Mouse (Mus musculus) embryonic facial prominence, embryonic 11.5 days (tissue): ENCODE results near the gene Tbxa2r. TPM values are rescaled to one million over a fixed set of nuclear protein-coding genes. Genes with fewer than 3 reads are reported as not detected.
A peak's percentile ranks its signal among the peaks of the same experiment; 100 is the strongest.

Experiments
- ATAC-seq: fragments of 200-750 bp; cut with Nextera tagmentation; replicated peaks from 2 replicates; pipeline ENCODE4 v1.8.0; 2017; ENCODE audit warnings: low read depth; ENCODE audit not compliant: insufficient number of reproducible peaks, low FRiP score, low TSS enrichment
- DNase-seq: peaks from one replicate; pipeline ENCODE4 v3.0.0-alpha.2; 2015; ENCODE audit warnings: low spot score
- H3K27ac ChIP-seq: fragments of 300-500 bp; sonication (generic); replicated peaks from 2 replicates; pipeline ENCODE4 v1.5.1; 2014; ENCODE audit warnings: mild to moderate bottlenecking, low read depth, low read length, control low read depth
- H3K27me3 ChIP-seq: fragments of 300-500 bp; sonication (generic); 2 replicates; pipeline ENCODE4 v1.6.1; 2014; ENCODE audit warnings: mild to moderate bottlenecking, low read length, moderate library complexity, mixed read lengths; ENCODE audit not compliant: control insufficient read depth, insufficient read depth
- H3K36me3 ChIP-seq: fragments of 300-500 bp; sonication (generic); replicated peaks from 2 replicates; pipeline ENCODE4 v1.6.1; 2014; ENCODE audit warnings: low read depth, mild to moderate bottlenecking, low read length, moderate library complexity, mixed read lengths; ENCODE audit not compliant: control insufficient read depth, insufficient read depth
- H3K4me1 ChIP-seq: fragments of 300-500 bp; sonication (generic); 2 replicates; pipeline ENCODE4 v1.6.1; 2014; ENCODE audit warnings: low read length, mixed read lengths; ENCODE audit not compliant: control insufficient read depth, insufficient read depth
- H3K4me2 ChIP-seq: fragments of 300-500 bp; sonication (generic); 2 replicates; pipeline ENCODE4 v1.6.1; 2014; ENCODE audit warnings: low read depth, mild to moderate bottlenecking, control low read depth, low read length, moderate library complexity
- H3K4me3 ChIP-seq: fragments of 300-500 bp; sonication (generic); 2 replicates; pipeline ENCODE4 v1.5.1; 2014; ENCODE audit warnings: low read depth, low read length, control low read depth
- H3K9ac ChIP-seq: fragments of 300-500 bp; sonication (generic); replicated peaks from 2 replicates; pipeline ENCODE4 v1.6.1; 2014; ENCODE audit warnings: mild to moderate bottlenecking, control low read depth, low read length
- H3K9me3 ChIP-seq: fragments of 300-500 bp; sonication (generic); replicated peaks from 2 replicates; pipeline ENCODE4 v1.6.1; 2016; ENCODE audit warnings: mild to moderate bottlenecking, low read length, inconsistent platforms, mixed read lengths; ENCODE audit not compliant: control insufficient read depth
- WGBS: fragments of 180-500 bp; shearing (Covaris S2); extraction: QIAGEN DNeasy Blood & Tissue Kit; methylation state at CpG from one replicate; pipeline ENCODE4 v1.1.7; 2014; 5-methylcytosine and 5-hydroxymethylcytosine counted together
- polyA plus RNA-seq: library from polyadenylated mRNA; unstranded; fragments of >200 nt; fragmentation: Nextera tagmentation; extraction: Ambion mirVana; gene quantifications from 2 replicates; pipeline ENCODE4 v1.2.1, GENCODE M21; 2014

The Tbxa2r gene
- polyA plus RNA-seq, 1 experiment from 2014 or later, result 1.4 TPM

DNA sequence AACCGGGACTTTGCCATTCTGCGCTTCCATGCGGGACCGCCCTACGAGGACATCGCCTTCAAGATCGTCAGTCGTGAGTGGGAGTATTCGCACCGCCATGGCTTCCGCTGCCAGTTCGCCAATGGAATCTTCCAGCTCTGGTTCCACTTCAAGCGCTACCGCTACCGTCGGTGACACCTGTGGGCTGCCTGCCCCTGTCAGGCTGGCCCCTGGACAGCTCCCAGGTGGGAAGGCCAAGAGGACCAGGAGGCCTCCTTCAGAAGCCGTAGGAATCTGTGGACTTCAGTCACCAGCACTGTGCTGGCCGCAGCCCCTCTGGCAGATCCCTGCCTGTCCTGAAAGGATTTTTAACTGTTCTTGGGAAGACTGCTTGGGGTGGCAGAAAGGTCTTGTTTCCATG lies 2.8 kb upstream of the Tbxa2r start:
- Histone ChIP-seq H3K4me3 (no peak overlapping the region), H3K27me3 (no peaks in the 10 kb centered on the region), H3K9ac (no peak overlapping the region), H3K27ac (no peak overlapping the region), H3K4me1 (no peaks in the 10 kb centered on the region; the same call in 1 of the 2 replicates), H3K9me3 (no peaks in the 10 kb centered on the region), H3K4me2 (no peak overlapping the region), H3K36me3 (peaks cover 27% of the 10 kb centered on the region)
- DNase-seq (no peak), ATAC-seq (no peak)
- 96% methylated on average over 18 of the region's 18 CpGs for WGBS

DNA sequence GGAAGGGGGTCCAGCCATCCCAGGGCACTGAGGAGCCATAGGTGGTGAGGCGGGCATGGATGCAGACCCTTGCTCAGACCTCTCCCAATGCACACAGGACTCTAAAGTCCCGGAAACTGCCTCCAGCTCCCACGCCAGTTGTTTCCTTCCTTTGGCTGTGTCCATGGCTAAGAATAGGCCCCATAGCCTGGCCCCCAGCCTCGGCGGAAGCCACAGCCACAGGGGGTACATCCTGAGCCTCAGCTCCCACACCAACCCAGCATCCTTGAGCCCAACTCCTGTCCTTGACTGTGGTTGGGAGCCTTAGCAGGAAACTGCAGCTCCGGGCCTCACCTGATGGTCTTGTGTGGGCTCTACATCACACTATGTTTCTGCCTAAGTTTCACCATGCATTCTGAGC lies 1.7 kb upstream of the Tbxa2r start:
- Histone ChIP-seq H3K4me1 (no peaks in the 10 kb centered on the region; the same call in 1 of the 2 replicates), H3K27ac (no peak overlapping the region), H3K9me3 (no peaks in the 10 kb centered on the region), H3K4me2 (no peak overlapping the region), H3K9ac (no peak overlapping the region), H3K36me3 (peaks cover 27% of the 10 kb centered on the region), H3K4me3 (no peak overlapping the region), H3K27me3 (no peaks in the 10 kb centered on the region)
- no peak for DNase-seq
- no peak for ATAC-seq
- WGBS, result 88% methylated on average over 6 of the region's 6 CpGs

DNA sequence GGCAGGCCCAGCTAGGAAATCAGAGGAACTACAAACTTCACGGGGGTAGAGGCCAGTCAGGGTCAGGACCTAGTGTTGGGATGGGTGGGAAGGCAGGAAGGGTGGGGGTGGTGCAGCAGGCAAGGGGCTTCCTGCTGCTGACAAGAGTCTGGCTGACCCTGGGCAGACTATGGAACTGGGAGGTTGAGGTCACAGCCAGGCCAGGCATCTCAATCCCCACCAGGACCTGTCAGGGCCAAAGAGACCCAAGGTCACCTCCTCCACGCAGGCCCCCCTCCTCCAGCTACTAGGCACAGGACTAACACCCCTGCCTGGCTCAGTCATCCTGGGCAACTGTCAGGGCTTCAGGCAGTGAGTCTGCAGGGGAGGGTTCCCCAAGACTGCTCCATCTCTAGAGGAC lies 572 bp upstream of the Tbxa2r start:
- no peak for ATAC-seq
- no peaks in the 10 kb centered on the region for H3K9me3 ChIP-seq

DNA sequence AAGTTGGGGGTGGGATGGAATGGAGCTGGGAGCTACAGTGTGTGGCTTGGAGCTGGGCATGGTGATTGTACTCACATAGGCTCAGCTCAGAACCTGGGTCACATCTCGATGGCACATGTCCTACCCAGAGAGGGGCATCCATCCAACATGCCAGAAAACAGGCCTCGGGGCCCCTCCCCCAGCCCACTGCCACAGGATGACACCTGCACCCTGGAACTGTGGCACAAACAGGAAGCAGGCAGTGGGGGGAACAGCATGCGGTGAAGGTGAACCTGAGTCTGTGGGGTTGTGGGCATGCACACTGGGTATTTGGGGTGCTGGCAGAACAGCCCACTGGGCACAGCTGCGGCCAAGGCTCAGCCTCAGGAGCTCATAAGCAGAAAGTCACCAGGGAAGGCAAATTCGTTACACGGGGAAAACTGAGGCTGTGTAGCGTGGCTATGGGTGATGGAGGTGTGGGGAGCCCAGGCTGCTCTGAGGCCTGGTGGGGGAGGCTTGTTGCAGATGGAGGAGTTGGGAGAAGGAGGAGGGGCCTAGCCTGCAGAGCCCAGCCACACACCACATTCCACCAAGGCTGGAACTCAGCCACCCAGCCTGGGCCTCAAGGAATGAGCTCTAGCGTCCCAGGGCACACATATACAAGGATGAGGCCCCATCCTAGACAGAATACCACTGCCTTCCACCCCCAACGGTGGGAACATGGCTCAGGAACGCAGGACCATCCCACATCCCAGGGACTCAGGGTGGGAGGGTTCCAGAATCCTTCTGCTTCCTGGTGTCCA lies 854 bp downstream of the Tbxa2r start:
- H3K4me2 ChIP-seq, result no peak overlapping the region

More for the DNA sequence above, 572 bp upstream of the Tbxa2r start:
- Histone ChIP-seq H3K4me3 (no peak overlapping the region), H3K4me1 (no peaks in the 10 kb centered on the region; the same call in 1 of the 2 replicates), H3K27me3 (peaks cover 8% of the 10 kb centered on the region; the same call in 1 of the 2 replicates), H3K27ac (no peak overlapping the region), H3K9ac (peak overlapping the region; percentile 9; the same call in 1 of the 2 replicates), H3K4me2 (no peak overlapping the region), H3K36me3 (peaks cover 26% of the 10 kb centered on the region)
- 15% methylated on average over 2 of the region's 2 CpGs for WGBS
- no peak for DNase-seq

DNA sequence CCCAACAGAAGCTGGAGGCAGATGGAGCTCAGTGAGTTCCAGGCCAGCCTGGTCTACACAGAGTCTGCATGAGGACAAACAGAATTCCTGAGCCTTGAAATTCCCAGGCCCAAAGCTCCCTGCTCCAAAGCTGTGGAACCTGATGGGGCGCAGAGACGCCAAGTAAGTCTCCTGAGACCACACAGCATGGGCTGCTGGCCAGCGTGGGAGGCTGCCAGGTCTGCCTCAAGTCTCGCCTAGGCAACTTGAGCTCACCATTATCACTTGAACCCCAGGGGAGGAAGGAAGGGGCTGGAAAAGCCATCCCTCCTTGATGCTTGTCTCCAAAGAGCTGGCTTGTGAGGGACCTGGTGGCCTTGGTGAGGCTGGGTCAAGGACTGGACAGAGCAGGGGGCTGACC lies 1.5 kb downstream of the Tbxa2r start:
- no peak overlapping the region for H3K27ac ChIP-seq

More for the DNA sequence above, 854 bp downstream of the Tbxa2r start:
- peaks cover 10% of the 10 kb centered on the region; the same call in 1 of the 2 replicates for H3K27me3 ChIP-seq
- no peak overlapping the region for H3K4me3 ChIP-seq
- ATAC-seq (no peak), DNase-seq (no peak)
- no peaks in the 10 kb centered on the region for H3K9me3 ChIP-seq
- 66% methylated on average over 10 of the region's 10 CpGs for WGBS
- no peaks in the 10 kb centered on the region; the same call in 1 of the 2 replicates for H3K4me1 ChIP-seq
- no peak overlapping the region; the same call in 1 of the 2 replicates for H3K9ac ChIP-seq
- no peak overlapping the region; the same call in 1 of the 2 replicates for H3K27ac ChIP-seq
- H3K36me3 ChIP-seq, result peaks cover 17% of the 10 kb centered on the region

DNA sequence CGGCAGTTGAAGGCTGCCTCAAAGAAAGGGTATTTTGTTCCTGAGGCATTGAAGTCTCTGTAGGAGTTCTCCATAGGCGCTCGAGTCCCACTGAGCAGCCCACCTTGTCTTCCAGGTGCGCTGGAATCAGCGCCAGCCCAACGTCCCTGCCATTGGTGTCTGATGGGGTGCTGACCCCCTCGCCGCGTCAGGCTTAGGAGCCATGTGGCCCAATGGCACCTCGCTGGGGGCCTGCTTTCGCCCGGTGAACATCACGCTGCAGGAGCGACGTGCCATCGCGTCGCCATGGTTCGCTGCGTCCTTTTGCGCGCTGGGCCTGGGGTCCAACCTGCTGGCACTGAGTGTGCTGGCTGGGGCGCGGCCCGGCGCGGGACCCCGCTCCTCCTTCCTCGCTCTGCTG lies 3.7 kb downstream of the Tbxa2r start:
- no peak overlapping the region for H3K27ac ChIP-seq
- H3K4me3 ChIP-seq, result peak overlapping the region; percentile 6; the same call in 1 of the 2 replicates
- H3K36me3 ChIP-seq, result no peaks in the 10 kb centered on the region
- H3K9ac ChIP-seq, result peak overlapping the region; percentile 39
- peaks cover 5% of the 10 kb centered on the region for H3K4me1 ChIP-seq
- 10% methylated on average over 29 of the region's 29 CpGs for WGBS
- DNase-seq (no peak), ATAC-seq (no peak)
- peak overlapping the region; percentile 19 for H3K4me2 ChIP-seq
- H3K27me3 ChIP-seq, result peaks cover 10% of the 10 kb centered on the region; the same call in 1 of the 2 replicates
- H3K9me3 ChIP-seq, result no peaks in the 10 kb centered on the region

More for the DNA sequence above, 1.5 kb downstream of the Tbxa2r start:
- Histone ChIP-seq H3K4me1 (no peaks in the 10 kb centered on the region; the same call in 1 of the 2 replicates), H3K4me2 (no peak overlapping the region), H3K27me3 (peaks cover 10% of the 10 kb centered on the region; the same call in 1 of the 2 replicates), H3K4me3 (no peak overlapping the region), H3K9me3 (no peaks in the 10 kb centered on the region), H3K36me3 (peaks cover 16% of the 10 kb centered on the region), H3K9ac (no peak overlapping the region)
- DNase-seq (no peak), ATAC-seq (no peak)
- WGBS, result 63% methylated on average over 4 of the region's 4 CpGs

DNA sequence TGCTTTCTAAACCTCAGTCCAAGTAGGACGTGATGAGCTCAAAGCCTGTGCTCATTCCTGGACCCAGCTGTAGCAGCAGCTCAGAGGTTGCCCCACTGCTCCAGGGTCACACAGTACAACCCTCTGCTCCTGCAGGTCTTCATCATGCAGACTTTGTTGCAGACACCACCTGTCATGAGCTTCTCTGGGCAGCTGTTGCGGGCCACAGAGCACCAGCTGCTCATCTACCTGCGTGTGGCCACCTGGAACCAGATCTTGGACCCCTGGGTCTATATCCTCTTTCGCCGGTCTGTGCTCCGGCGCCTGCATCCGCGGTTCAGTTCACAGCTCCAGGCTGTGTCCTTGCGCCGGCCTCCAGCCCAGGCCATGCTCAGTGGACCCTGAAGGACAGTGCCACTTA lies 5.8 kb downstream of the Tbxa2r start:
- peaks cover 5% of the 10 kb centered on the region for H3K4me1 ChIP-seq
- no peak overlapping the region for H3K4me2 ChIP-seq
- H3K27ac ChIP-seq, result no peak overlapping the region
- H3K9ac ChIP-seq, result no peak overlapping the region
- DNase-seq (no peak), ATAC-seq (no peak)
- WGBS, result 63% methylated on average over 11 of the region's 11 CpGs
- no peak overlapping the region for H3K4me3 ChIP-seq
- H3K36me3 ChIP-seq, result no peaks in the 10 kb centered on the region
- no peaks in the 10 kb centered on the region for H3K9me3 ChIP-seq
- peaks cover 10% of the 10 kb centered on the region; the same call in 1 of the 2 replicates for H3K27me3 ChIP-seq
